Mouse (Mus musculus): ENCODE measurements around the gene Socs7.

Socs7 gene

DNA sequence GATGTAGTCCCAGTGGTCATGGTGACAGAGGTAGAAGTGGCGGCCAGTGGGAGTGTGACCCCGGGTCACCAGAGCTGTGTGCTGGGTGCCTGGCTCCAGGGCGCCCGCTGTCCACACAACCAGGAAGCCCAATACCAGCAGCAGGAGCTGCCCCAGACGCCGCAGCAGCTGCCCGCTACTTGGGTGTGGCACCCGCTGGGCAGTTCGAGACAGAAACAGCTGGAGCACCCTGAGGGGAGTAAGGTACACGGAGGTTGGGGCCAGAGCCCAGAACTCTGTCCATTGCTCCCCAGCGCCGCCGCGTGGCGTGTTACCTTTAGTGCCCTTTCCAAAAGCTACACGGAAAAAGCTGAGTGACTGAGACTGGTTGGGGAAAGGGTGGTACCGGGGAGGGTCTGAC, 18.7 kb upstream of the Socs7 start:
- no peak for DNase-seq (ENCODE audit: low spot score)

GRCm38 (mm10) chr11:97345446-97345845, 16.9 kb upstream of the Socs7 start:
- DNase-seq (ENCODE audit: low spot score): no peak

- no peak for DNase-seq (ENCODE audit: low spot score)
Measured at GRCm38 (mm10) chr11:97346383-97346782, 16.0 kb upstream of the Socs7 start.

GRCm38 (mm10) chr11:97347291-97347690, 15.1 kb upstream of the Socs7 start:
- DNase-seq (ENCODE audit: low spot score): no peak

DNA sequence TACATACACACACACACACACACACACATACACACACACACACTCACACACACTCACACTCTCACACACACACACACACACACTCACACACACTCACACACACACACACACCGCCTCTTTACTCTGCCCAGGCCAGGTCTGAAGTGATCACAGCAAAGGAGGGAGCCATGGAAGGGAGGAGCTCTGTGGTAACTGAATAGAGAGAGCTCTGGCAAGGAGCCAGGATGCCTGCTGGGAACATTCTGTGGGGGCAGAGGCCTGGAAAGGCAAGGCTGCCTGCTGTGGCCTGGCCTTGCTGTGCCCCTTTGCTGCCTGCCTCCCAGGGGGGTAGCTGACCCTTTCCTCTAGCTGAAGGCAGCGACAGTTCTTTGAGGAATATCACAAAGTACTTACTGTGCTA, 12.3 kb upstream of the Socs7 start:
- DNase-seq (ENCODE audit: low spot score): peak; percentile 87

DNA sequence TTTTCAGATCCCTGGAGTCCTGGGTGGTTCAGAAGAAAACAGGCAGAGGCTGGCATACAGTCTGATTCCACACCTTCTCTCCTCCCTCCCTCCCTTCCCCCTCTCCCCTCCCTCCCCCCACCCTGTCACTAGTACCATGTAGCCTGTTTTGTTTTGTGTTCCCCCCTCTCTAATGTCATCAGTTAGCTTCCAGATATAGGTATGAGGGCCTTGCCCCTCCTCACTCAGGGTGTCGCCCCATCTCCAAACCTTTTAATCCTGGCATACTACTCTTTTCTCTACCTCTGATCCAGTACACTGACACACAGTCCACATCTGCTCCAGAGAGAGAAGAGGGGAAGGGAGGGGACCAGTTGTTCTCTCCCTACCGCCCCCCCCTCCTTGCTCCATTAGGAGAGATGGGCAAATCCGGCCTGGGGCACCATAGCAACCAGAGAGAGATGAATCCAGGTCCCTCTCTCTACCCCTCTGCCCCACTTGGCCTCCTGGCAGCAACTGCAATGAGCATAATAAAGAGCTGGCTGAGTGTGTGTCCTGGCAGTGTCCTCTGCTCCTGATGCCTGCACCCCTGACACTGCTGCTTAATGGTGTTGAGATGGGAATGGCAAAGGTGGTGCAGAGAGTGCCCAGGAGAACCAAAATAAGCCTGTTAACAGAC, 10.2 kb upstream of the Socs7 start, which contains the start of gene Gpr179:
Gene Gpr179, minus strand, starts transcription at position 51 of the 658 bp plus-strand sequence.
- DNase-seq (ENCODE audit: low spot score): peak; percentile 34

GRCm38 (mm10) chr11:97352935-97353597, 9.3 kb upstream of the Socs7 start:
- no peak for DNase-seq (ENCODE audit: low spot score)

GRCm38 (mm10) chr11:97354646-97355045, 7.7 kb upstream of the Socs7 start:
- no peak for DNase-seq (ENCODE audit: low spot score)

- DNase-seq (ENCODE audit: low spot score): no peak
Measured at GRCm38 (mm10) chr11:97355247-97355646, 7.1 kb upstream of the Socs7 start.

GRCm38 (mm10) chr11:97357663-97358062, 4.7 kb upstream of the Socs7 start:
- DNase-seq (ENCODE audit: low spot score): peak; percentile 82

DNA sequence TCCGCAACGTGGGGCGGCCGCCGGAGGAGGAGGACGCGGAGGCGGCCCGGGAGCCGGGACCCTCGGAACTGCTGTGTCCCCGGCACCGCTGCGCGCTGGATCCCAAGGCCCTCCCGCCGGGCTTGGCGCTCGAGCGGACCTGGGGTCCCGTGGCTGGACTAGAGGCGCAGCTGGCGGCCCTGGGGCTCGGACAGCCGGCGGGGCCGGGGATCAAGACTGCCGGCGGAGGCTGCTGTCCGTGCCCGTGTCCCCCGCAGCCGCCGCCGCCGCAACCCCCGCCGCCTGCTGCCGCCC, 245 bp downstream of the Socs7 start:
- DNase-seq (ENCODE audit: low spot score): peak; percentile 28

DNA sequence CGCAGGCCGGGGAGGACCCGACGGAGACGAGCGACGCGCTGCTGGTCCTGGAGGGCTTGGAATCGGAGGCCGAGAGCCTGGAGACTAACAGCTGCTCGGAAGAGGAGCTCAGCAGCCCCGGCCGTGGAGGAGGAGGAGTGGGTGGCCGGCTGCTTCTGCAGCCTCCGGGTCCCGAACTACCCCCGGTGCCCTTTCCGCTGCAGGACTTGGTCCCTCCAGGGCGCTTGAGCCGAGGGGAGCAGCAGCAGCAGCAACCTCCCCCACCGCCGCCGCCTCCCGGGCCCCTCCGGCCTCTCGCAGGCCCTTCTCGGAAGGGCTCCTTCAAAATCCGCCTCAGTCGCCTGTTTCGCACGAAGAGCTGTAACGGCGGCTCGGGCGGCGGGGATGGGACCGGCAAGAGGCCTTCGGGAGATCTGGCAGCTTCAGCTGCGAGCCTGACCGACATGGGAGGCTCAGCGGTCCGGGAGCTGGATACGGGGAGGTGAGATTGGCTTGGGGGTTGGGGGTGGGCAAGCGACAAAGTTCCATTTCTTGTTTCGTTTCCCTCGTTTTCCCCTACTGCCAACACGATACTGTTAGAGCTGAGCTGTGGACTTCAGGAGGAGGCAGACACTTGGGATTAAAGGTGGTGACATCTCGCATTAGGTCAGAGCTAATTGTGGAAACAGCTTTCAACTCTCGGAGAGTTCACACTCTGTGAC, 742 bp downstream of the Socs7 start:
- peak; percentile 56 for DNase-seq (ENCODE audit: low spot score)

DNA sequence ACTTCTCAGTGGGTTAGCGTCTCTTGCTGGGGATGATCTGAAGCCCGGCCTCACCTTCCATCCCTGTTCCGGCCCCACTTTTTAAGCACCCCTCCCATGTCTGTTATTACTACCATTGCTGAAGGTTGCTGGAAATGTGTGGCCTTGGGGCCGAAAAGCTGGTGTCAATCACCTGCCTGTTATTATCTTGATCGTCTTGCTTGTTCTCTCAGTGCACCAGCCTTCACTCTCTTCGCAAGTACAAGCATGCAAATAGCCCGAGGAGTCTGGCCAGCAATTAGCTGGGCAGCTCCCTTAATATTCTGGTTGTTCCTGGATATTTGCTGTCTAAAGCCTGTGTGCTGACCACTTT, 1.3 kb downstream of the Socs7 start:
- no peak for DNase-seq (ENCODE audit: low spot score)

GRCm38 (mm10) chr11:97365556-97365955, 3.2 kb downstream of the Socs7 start:
- no peak for DNase-seq (ENCODE audit: low spot score)

GRCm38 (mm10) chr11:97368501-97368900, 6.2 kb downstream of the Socs7 start:
- no peak for DNase-seq (ENCODE audit: low spot score)

DNA sequence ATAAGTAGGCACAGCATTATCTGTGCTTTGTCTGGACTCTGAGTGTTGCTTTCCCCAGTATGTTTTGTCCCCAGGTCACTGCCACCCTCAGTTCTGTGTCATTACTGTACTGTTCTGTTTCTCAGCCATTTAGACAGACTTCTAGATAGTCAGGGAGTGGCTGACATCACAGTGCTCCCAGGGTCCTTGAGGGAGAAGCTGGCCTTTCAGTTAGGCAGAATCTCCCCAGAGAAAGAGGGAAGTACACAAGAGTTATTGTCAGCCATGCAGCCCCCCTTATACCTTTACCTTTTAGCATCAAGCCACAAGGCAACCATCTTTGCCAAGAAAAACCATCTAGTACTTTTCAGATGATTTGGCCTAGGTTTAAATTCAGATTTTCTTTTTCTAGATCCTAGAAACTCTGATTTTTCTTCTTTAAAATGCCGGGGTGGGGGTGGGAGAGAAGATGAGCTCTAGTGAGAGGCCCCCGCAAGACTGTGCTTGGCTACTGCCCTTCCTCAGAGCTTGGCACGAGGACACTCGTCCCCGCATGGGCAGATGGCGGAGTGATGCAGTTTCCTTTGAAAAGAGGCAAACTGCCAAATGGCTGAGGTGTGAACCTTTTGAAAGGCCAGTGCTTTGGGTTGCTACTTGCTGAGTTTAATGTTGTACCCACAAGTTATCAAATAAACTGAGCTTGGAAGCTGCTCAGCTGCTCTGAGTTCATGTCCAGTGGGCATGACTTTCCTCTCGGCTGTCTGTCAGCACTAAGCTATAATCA, 8.2 kb downstream of the Socs7 start:
- DNase-seq (ENCODE audit: low spot score): no peak

DNA sequence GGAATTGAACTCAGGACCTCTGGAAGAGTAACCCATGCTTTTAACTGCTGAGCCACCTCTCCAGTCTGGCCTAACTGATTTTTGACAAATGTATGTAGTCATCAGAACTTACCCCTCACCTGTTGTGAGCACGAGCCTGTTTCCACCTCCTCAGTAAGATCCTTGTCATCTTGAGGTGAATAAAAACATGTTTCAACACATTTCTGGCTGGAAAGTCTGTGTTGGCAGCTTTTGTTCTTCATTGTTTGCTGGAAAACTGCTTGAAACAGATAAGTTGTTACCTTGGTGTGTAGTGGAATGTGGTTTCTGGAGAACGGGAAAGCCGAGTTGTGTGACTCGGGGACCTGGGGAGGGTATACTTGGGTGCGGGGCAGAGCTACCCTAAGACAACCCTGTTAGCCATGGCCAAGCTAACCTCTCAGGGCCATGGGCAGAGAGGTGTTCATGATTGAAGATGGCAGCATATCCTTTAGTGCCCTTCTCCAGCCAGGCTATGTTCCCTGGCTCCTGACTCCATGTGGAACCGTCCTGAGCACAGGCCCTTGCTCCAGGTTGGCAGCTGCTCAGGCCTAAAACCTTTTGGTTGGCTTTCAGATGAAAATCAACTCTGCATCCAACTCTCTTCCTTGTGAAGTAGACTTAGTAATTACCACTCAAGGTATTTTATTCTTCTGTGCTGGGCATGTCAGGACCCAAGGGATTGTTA, 10.0 kb downstream of the Socs7 start:
- DNase-seq (ENCODE audit: low spot score): no peak

GRCm38 (mm10) chr11:97373402-97373801, 11.1 kb downstream of the Socs7 start:
- no peak for DNase-seq (ENCODE audit: low spot score)

DNA sequence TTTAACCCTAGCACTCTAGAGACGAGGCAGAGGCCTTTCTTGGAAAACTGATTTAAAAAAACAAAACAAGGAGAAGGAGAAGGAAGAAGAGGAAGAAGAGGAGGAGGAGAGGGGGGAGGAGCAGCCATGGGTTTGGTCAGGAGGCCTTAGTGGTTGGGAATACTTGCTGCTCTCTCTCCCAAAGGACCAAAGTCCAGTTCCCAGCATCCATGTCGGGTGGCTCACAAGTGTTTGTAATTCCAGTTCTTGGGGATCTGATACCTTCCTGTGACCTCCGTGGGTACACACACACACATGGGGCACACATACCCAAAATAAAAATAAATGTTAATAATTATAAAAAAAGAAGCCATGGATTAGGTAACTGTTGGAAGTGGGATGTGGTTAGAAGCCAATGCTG, 17.7 kb downstream of the Socs7 start:
- no peak for DNase-seq (ENCODE audit: low spot score)

DNA sequence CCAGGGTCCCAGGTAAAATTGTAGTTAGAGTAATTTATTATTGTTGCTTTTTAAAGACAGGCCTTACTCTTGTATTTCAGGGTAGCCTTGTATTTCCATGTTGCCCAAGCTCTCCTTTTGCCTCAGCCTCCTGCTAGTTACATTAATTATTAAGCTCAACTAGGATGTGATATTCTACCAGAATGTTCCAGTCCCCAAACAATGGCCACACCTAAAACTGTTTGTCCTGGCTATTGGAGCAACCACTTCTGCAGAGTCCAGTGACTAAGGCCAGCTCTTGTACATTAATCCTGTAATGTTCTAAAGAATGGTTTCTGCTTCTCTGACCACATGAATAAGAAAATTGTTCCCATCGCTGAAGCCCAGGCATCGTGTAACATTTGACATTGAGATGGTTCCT, 20.7 kb downstream of the Socs7 start:
- DNase-seq (ENCODE audit: low spot score): no peak

GRCm38 (mm10) chr11:97383764-97384163, 21.4 kb downstream of the Socs7 start:
- no peak for DNase-seq (ENCODE audit: low spot score)

GRCm38 (mm10) chr11:97387811-97388210, 25.5 kb downstream of the Socs7 start:
- no peak for DNase-seq (ENCODE audit: low spot score)

All from MN1 (cell line).